Mouse (Mus musculus) liver, embryonic 16.5 days (tissue): ENCODE measurements at regions not wholly inside any gene's neighbourhood (a gene's known extent, or its start where the extent isn't known, plus 50 kb on each side); places are given as distances from the start of the nearest gene placed in this dataset.

Source experiments
- ATAC-seq: fragments of 200-750 bp; cut with Nextera tagmentation; 2 replicates; pipeline ENCODE4 v1.8.0; 2017; ENCODE audit warnings: low read depth, mild to moderate bottlenecking, moderate number of reproducible peaks, moderate library complexity
- H3K27ac ChIP-seq: fragments of 300-500 bp; sonication (generic); 2 replicates; pipeline ENCODE4 v1.5.1; 2014; ENCODE audit warnings: mild to moderate bottlenecking, low read length
- H3K27me3 ChIP-seq: fragments of 300-500 bp; sonication (generic); 2 replicates; pipeline ENCODE4 v1.6.1; 2014; ENCODE audit warnings: low read depth, low read length, mixed read lengths; ENCODE audit not compliant: control insufficient read depth, insufficient read depth
- H3K36me3 ChIP-seq: fragments of 300-500 bp; sonication (generic); 2 replicates; pipeline ENCODE4 v1.6.1; 2014; ENCODE audit warnings: mild to moderate bottlenecking; ENCODE audit not compliant: control insufficient read depth, insufficient read depth
- H3K4me1 ChIP-seq: fragments of 300-500 bp; sonication (generic); 2 replicates; pipeline ENCODE4 v1.6.1; 2014; ENCODE audit warnings: low read depth, low read length, mixed read lengths; ENCODE audit not compliant: control insufficient read depth
- H3K4me2 ChIP-seq: fragments of 300-500 bp; sonication (generic); 2 replicates; pipeline ENCODE4 v1.6.1; 2014; ENCODE audit warnings: low read depth, low read length, mixed read lengths
- H3K4me3 ChIP-seq: fragments of 300-500 bp; sonication (generic); 2 replicates; pipeline ENCODE4 v1.5.1; 2014; ENCODE audit warnings: low read depth, mild to moderate bottlenecking, low read length
- H3K9ac ChIP-seq: fragments of 300-500 bp; sonication (generic); 2 replicates; pipeline ENCODE4 v1.6.1; 2014; ENCODE audit warnings: low read depth, low read length
- H3K9me3 ChIP-seq: fragments of 300-500 bp; sonication (generic); replicated peaks from 2 replicates; pipeline ENCODE4 v1.6.1; 2016; ENCODE audit warnings: low read length; ENCODE audit not compliant: control insufficient read depth
- WGBS: fragments of 180-500 bp; shearing (Covaris S2); extraction: QIAGEN DNeasy Blood & Tissue Kit; methylation state at CpG from one replicate; pipeline ENCODE4 v1.1.7; 2014; ENCODE audit not compliant: insufficient replicate concordance; 5-methylcytosine and 5-hydroxymethylcytosine counted together

- Histone ChIP-seq H3K36me3 (no peaks in the 10 kb centered on the region), H3K4me1 (peaks cover 10% of the 10 kb centered on the region), H3K27ac (no peak overlapping the region), H3K4me3 (no peak overlapping the region), H3K9me3 (no peaks in the 10 kb centered on the region), H3K27me3 (no peaks in the 10 kb centered on the region), H3K9ac (no peak overlapping the region), H3K4me2 (no peak overlapping the region)
- WGBS: 70% methylated on average over 1 of the region's 1 CpGs
- no peak for ATAC-seq
Measured at GRCm38 (mm10) chr3:14999411-14999810, 113.3 kb downstream of the Car2 start.

GRCm38 (mm10) chr3:14999914-15000313, 113.8 kb downstream of the Car2 start:
- no peak overlapping the region for H3K9ac ChIP-seq
- no peak overlapping the region for H3K4me2 ChIP-seq
- H3K4me1 ChIP-seq: peaks cover 10% of the 10 kb centered on the region
- no peaks in the 10 kb centered on the region for H3K27me3 ChIP-seq
- no peak overlapping the region for H3K27ac ChIP-seq
- no peaks in the 10 kb centered on the region for H3K9me3 ChIP-seq
- ATAC-seq: no peak
- no peaks in the 10 kb centered on the region for H3K36me3 ChIP-seq
- H3K4me3 ChIP-seq: no peak overlapping the region

GRCm38 (mm10) chr3:15000657-15001056, 114.6 kb downstream of the Car2 start:
- Histone ChIP-seq H3K36me3 (no peaks in the 10 kb centered on the region), H3K9ac (no peak overlapping the region), H3K4me1 (peaks cover 10% of the 10 kb centered on the region), H3K4me3 (no peak overlapping the region), H3K9me3 (no peaks in the 10 kb centered on the region), H3K4me2 (no peak overlapping the region), H3K27ac (no peak overlapping the region), H3K27me3 (no peaks in the 10 kb centered on the region)
- 30% methylated on average over 3 of the region's 3 CpGs for WGBS
- ATAC-seq: peak; percentile 47; the same call in 1 of the 2 replicates

GRCm38 (mm10) chr3:15007821-15008220, 121.7 kb downstream of the Car2 start:
- H3K27ac ChIP-seq: no peak overlapping the region
- H3K4me2 ChIP-seq: no peak overlapping the region
- no peaks in the 10 kb centered on the region for H3K4me1 ChIP-seq
- no peak for ATAC-seq
- no peaks in the 10 kb centered on the region for H3K9me3 ChIP-seq
- no peaks in the 10 kb centered on the region for H3K27me3 ChIP-seq
- no peak overlapping the region for H3K4me3 ChIP-seq
- WGBS: 67% methylated on average over 3 of the region's 3 CpGs
- H3K9ac ChIP-seq: no peak overlapping the region
- no peaks in the 10 kb centered on the region for H3K36me3 ChIP-seq

- Histone ChIP-seq H3K4me3 (no peak overlapping the region), H3K4me1 (no peaks in the 10 kb centered on the region), H3K27ac (no peak overlapping the region), H3K9ac (no peak overlapping the region), H3K27me3 (no peaks in the 10 kb centered on the region), H3K36me3 (no peaks in the 10 kb centered on the region), H3K9me3 (no peaks in the 10 kb centered on the region), H3K4me2 (no peak overlapping the region)
- no peak for ATAC-seq
- 61% methylated on average over 1 of the region's 1 CpGs for WGBS
Measured at GRCm38 (mm10) chr3:15008501-15008900, 122.4 kb downstream of the Car2 start.

- no peak for ATAC-seq
- WGBS: 60% methylated on average over 2 of the region's 2 CpGs
Measured at GRCm38 (mm10) chr3:15009747-15010146, 123.7 kb downstream of the Car2 start.

GRCm38 (mm10) chr3:15016621-15017020, 130.5 kb downstream of the Car2 start:
- Histone ChIP-seq H3K4me3 (no peak overlapping the region), H3K4me1 (no peaks in the 10 kb centered on the region), H3K36me3 (no peaks in the 10 kb centered on the region), H3K27ac (no peak overlapping the region), H3K27me3 (no peaks in the 10 kb centered on the region), H3K4me2 (no peak overlapping the region), H3K9ac (no peak overlapping the region), H3K9me3 (no peaks in the 10 kb centered on the region)
- ATAC-seq: no peak
- WGBS: 61% methylated on average over 1 of the region's 1 CpGs

More at GRCm38 (mm10) chr3:15009747-15010146, 123.7 kb downstream of the Car2 start:
- no peak overlapping the region for H3K4me2 ChIP-seq
- H3K27me3 ChIP-seq: no peaks in the 10 kb centered on the region
- H3K4me3 ChIP-seq: no peak overlapping the region
- no peaks in the 10 kb centered on the region for H3K4me1 ChIP-seq
- no peak overlapping the region for H3K27ac ChIP-seq
- no peaks in the 10 kb centered on the region for H3K36me3 ChIP-seq
- H3K9me3 ChIP-seq: no peaks in the 10 kb centered on the region
- H3K9ac ChIP-seq: no peak overlapping the region

- Histone ChIP-seq H3K27ac (no peak overlapping the region), H3K4me1 (no peaks in the 10 kb centered on the region), H3K9ac (no peak overlapping the region), H3K27me3 (no peaks in the 10 kb centered on the region), H3K36me3 (no peaks in the 10 kb centered on the region), H3K4me3 (no peak overlapping the region), H3K4me2 (no peak overlapping the region), H3K9me3 (no peaks in the 10 kb centered on the region)
- WGBS: 10% methylated on average over 2 of the region's 2 CpGs
- ATAC-seq: peak; percentile 35; the same call in 1 of the 2 replicates
Measured at GRCm38 (mm10) chr3:15022773-15023172, 136.7 kb downstream of the Car2 start.

GRCm38 (mm10) chr3:15040866-15041528, 154.9 kb downstream of the Car2 start:
- no peaks in the 10 kb centered on the region for H3K9me3 ChIP-seq
- H3K9ac ChIP-seq: no peak overlapping the region
- no peak overlapping the region for H3K4me3 ChIP-seq
- H3K4me2 ChIP-seq: no peak overlapping the region
- 64% methylated on average over 7 of the region's 7 CpGs for WGBS
- no peaks in the 10 kb centered on the region for H3K27me3 ChIP-seq
- no peak for ATAC-seq
- no peaks in the 10 kb centered on the region for H3K36me3 ChIP-seq
- no peak overlapping the region for H3K27ac ChIP-seq
- no peaks in the 10 kb centered on the region for H3K4me1 ChIP-seq
